Mouse (Mus musculus) intestine, embryonic 16.5 days (tissue): Measurements from ENCODE around the gene Slc25a30. TPM values are rescaled to one million over a fixed set of nuclear protein-coding genes. Genes with fewer than 3 reads are reported as not detected.

ENCODE experiments used
- ATAC-seq: fragments of 200-750 bp; cut with Nextera tagmentation; 2 replicates; pipeline ENCODE4 v1.8.0; 2017; ENCODE audit warnings: moderate TSS enrichment, moderate library complexity
- H3K27ac ChIP-seq: fragments of 300-500 bp; sonication (generic); 2 replicates; pipeline ENCODE4 v1.5.1; 2014; ENCODE audit warnings: mild to moderate bottlenecking, low read length
- H3K27me3 ChIP-seq: fragments of 300-500 bp; sonication (generic); replicated peaks from 2 replicates; pipeline ENCODE4 v1.6.1; 2014; ENCODE audit warnings: low read length, control low read depth, mixed read lengths; ENCODE audit not compliant: control insufficient read depth, insufficient read depth
- H3K36me3 ChIP-seq: fragments of 300-500 bp; sonication (generic); 2 replicates; pipeline ENCODE4 v1.6.1; 2014; ENCODE audit warnings: low read length, control low read depth; ENCODE audit not compliant: control insufficient read depth, insufficient read depth
- H3K4me1 ChIP-seq: fragments of 300-500 bp; sonication (generic); 2 replicates; pipeline ENCODE4 v1.6.1; 2014; ENCODE audit warnings: low read length, control low read depth, mixed read lengths; ENCODE audit not compliant: control insufficient read depth, insufficient read depth
- H3K4me2 ChIP-seq: fragments of 300-500 bp; sonication (generic); 2 replicates; pipeline ENCODE4 v1.6.1; 2014; ENCODE audit warnings: low read depth, low read length, control low read depth
- H3K4me3 ChIP-seq: fragments of 300-500 bp; sonication (generic); 2 replicates; pipeline ENCODE4 v1.5.1; 2014; ENCODE audit warnings: mild to moderate bottlenecking, low read length
- H3K9ac ChIP-seq: fragments of 300-500 bp; sonication (generic); 2 replicates; pipeline ENCODE4 v1.6.1; 2014; ENCODE audit warnings: low read depth, low read length
- H3K9me3 ChIP-seq: fragments of 300-500 bp; sonication (generic); 2 replicates; pipeline ENCODE4 v1.6.1; 2016; ENCODE audit warnings: low read length, control low read depth; ENCODE audit not compliant: control insufficient read depth
- WGBS: fragments of 180-500 bp; shearing (Covaris S2); extraction: QIAGEN DNeasy Blood & Tissue Kit; methylation state at CpG from one replicate; pipeline ENCODE4 v1.1.7; 2014; 5-methylcytosine and 5-hydroxymethylcytosine counted together
- polyA plus RNA-seq: library from polyadenylated mRNA; unstranded; fragments of >200 nt; fragmentation: Nextera tagmentation; extraction: Ambion mirVana; gene quantifications from 2 replicates; pipeline ENCODE4 v1.2.1, GENCODE M21; 2015

Gene Slc25a30
- polyA plus RNA-seq, 1 experiment from 2014 or later: 2.1 TPM

DNA sequence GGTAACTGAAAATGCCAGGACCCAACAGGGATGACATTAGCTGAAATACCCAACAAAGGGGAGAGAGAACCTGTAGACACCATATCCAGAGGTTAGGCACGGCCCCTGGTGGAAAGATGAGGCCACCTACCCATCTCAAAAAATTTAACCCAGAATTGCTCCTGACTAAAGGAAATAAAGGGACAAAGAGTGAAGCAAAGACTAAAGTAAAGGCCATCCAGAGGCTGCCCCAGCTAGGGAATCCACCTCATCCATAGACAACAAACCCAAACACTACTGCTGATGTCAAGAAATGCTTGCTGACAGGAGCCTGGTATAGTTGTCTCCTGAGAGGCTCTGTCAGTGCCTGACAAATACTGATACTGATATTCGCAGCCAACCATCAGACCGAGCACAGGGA, 75.1 kb downstream of the Slc25a30 start:
- H3K27ac ChIP-seq: no peak overlapping the region
- no peak overlapping the region for H3K9ac ChIP-seq
- 91% methylated on average over 3 of the region's 3 CpGs for WGBS
- H3K27me3 ChIP-seq: no peaks in the 10 kb centered on the region
- H3K4me3 ChIP-seq: no peak overlapping the region
- no peak overlapping the region for H3K4me2 ChIP-seq
- no peaks in the 10 kb centered on the region for H3K4me1 ChIP-seq
- no peak for ATAC-seq
- peaks cover 13% of the 10 kb centered on the region for H3K36me3 ChIP-seq
- no peaks in the 10 kb centered on the region for H3K9me3 ChIP-seq

Other genes starting within 250 kb of the Slc25a30 start
- not detected in 2 replicates for gene Spert, start 193.9 kb downstream of the Slc25a30 start, polyA plus RNA-seq
- not detected in 2 replicates for gene Erich6b, start 144.8 kb downstream of the Slc25a30 start, polyA plus RNA-seq
- gene Cog3, start 32.5 kb downstream of the Slc25a30 start, polyA plus RNA-seq: 16.5 TPM in 2 replicates
- gene Tpt1, start 58.1 kb upstream of the Slc25a30 start, polyA plus RNA-seq: 829 and 857 TPM in 2 replicates
- 0.42 and 0.44 TPM in 2 replicates for gene Kctd4, start 168.0 kb upstream of the Slc25a30 start, polyA plus RNA-seq
- 28.0 and 31.7 TPM in 2 replicates for gene Gtf2f2, start 223.8 kb upstream of the Slc25a30 start, polyA plus RNA-seq